Mouse (Mus musculus) mature B cell (primary cell): ENCODE data around the gene Lhpp.

ENCODE experiments used
- in situ Hi-C: fragments of 300-500 bp; cut with MboI; formaldehyde crosslinking; loops from 2 replicates; pipeline ENCODE4 v1.14.3; 2019

Gene Lhpp

GRCm38 (mm10) chr7:132599071-132599975 is 11.1 kb upstream of the Lhpp start, which contains the start of gene Nkx1-2:
Gene Nkx1-2, minus strand, starts transcription at chr7:132599637.
- in situ Hi-C loops, result no loop called here

GRCm38 (mm10) chr7:132600026-132600425 is 10.4 kb upstream of the Lhpp start:
- in situ Hi-C loops, result no loop called here

- in situ Hi-C loops, result no loop called here
Measured at GRCm38 (mm10) chr7:132600926-132601325, 9.5 kb upstream of the Lhpp start.

GRCm38 (mm10) chr7:132604720-132605119 is 5.7 kb upstream of the Lhpp start:
- in situ Hi-C loops, result no loop called here

GRCm38 (mm10) chr7:132605689-132606088 is 4.7 kb upstream of the Lhpp start:
- in situ Hi-C loops, result no loop called here

GRCm38 (mm10) chr7:132608316-132609020 is 2.0 kb upstream of the Lhpp start:
- in situ Hi-C loops, result no loop called here

- in situ Hi-C loops, result no loop called here
Measured at GRCm38 (mm10) chr7:132611530-132611929, 1.1 kb downstream of the Lhpp start.

- in situ Hi-C loops, result no loop called here
Measured at GRCm38 (mm10) chr7:132615346-132615745, 4.9 kb downstream of the Lhpp start.

- in situ Hi-C loops, result no loop called here
Measured at GRCm38 (mm10) chr7:132616391-132616790, 6.0 kb downstream of the Lhpp start.

GRCm38 (mm10) chr7:132617021-132617564 is 6.7 kb downstream of the Lhpp start:
- in situ Hi-C loops, result no loop called here

GRCm38 (mm10) chr7:132619549-132619948 is 9.1 kb downstream of the Lhpp start:
- in situ Hi-C loops, result no loop called here

- in situ Hi-C loops, result no loop called here
Measured at GRCm38 (mm10) chr7:132619975-132620918, 9.8 kb downstream of the Lhpp start.

- in situ Hi-C loops, result no loop called here
Measured at GRCm38 (mm10) chr7:132624161-132624560, 13.7 kb downstream of the Lhpp start.

GRCm38 (mm10) chr7:132626174-132626573 is 15.7 kb downstream of the Lhpp start:
- in situ Hi-C loops, result no loop called here

- in situ Hi-C loops, result no loop called here
Measured at GRCm38 (mm10) chr7:132627448-132627847, 17.0 kb downstream of the Lhpp start.

GRCm38 (mm10) chr7:132631313-132631712 is 20.9 kb downstream of the Lhpp start:
- in situ Hi-C loops, result no loop called here

- in situ Hi-C loops, result no loop called here
Measured at GRCm38 (mm10) chr7:132637292-132637691, 26.9 kb downstream of the Lhpp start.

- in situ Hi-C loops, result no loop called here
Measured at GRCm38 (mm10) chr7:132638446-132639087, 28.1 kb downstream of the Lhpp start.

GRCm38 (mm10) chr7:132640946-132641345 is 30.5 kb downstream of the Lhpp start:
- in situ Hi-C loops, result no loop called here

- in situ Hi-C loops, result no loop called here
Measured at GRCm38 (mm10) chr7:132641606-132642005, 31.2 kb downstream of the Lhpp start.
